In the genomic region with DNA sequence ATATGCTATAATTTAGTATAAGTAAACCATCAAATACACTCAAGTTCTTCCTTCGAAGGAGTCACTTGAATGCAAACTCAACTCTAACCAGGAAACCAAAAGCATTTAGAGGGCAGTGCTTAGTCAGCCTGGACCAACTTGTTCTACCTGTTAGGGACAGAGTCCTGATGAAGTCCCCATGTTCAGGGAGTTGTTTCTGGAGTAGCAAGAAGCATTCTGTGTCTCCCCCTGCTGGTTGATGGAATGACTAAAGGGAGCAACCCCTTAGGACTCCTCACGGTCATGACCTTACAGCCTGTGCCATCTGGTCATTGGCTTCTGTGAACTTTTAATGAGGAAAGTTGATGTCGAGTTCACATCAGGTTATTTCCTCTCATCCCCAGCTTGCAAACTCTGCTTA, we compare ENCODE assay signal across 9 mouse cellular contexts.
DNase-seq lines count a peak whose midpoint lies in the region; ATAC-seq and TF ChIP-seq lines count a peak whose summit lies in the region.
"Had no signal": no experiment of that assay in that cellular context is flagged by ENCODE, and none has a peak within 500 bp of the region (broad histone marks: within the 10 kb centered on the region; RNA-seq: fewer than 3 reads in every experiment).

No protein-coding gene starts in this region.

- TF ChIP-seq CTCF in forebrain, postnatal 0 days (IDR thresholded peaks at IDR 0.05; ENCODE audit: low read depth) = peak; percentile 50
- peak; percentile 36; the same call in 1 of the 2 replicates for TF ChIP-seq CTCF in cortical plate, adult 2 months (IDR thresholded peaks at IDR 0.05; ENCODE audit: extremely low read depth, insufficient read depth, low read length)

- H3K4me1 ChIP-seq in forebrain, postnatal 0 days (ENCODE audit: insufficient read depth) = no peaks in the 10 kb centered on the region
- H3K4me1 ChIP-seq in forebrain, embryonic 11.5 days (replicated peaks; ENCODE audit: control insufficient read depth, insufficient read depth, low read length) = no peaks in the 10 kb centered on the region
- H3K4me1 ChIP-seq in midbrain, embryonic 14.5 days (ENCODE audit: control insufficient read depth, insufficient read depth, low read length) = no peaks in the 10 kb centered on the region
- H3K4me1 ChIP-seq in midbrain, embryonic 13.5 days (replicated peaks) = no peaks in the 10 kb centered on the region
- no peaks in the 10 kb centered on the region for H3K4me1 ChIP-seq in cortical plate, adult 2 months (ENCODE audit: control insufficient read depth, insufficient read depth, low read length)
- H3K4me1 ChIP-seq in lung, embryonic 16.5 days (replicated peaks; ENCODE audit: control insufficient read depth, insufficient read depth, low read length) = no peaks in the 10 kb centered on the region
- no peaks in the 10 kb centered on the region for H3K4me1 ChIP-seq in stomach, embryonic 16.5 days (ENCODE audit: control insufficient read depth, insufficient read depth, low read length)
- H3K4me1 ChIP-seq: hindbrain, embryonic 15.5 days had no signal

- H3K4me3 ChIP-seq in forebrain, postnatal 0 days (ENCODE audit: low read depth, low read length) = no peak overlapping the region
- no peak overlapping the region for H3K4me3 ChIP-seq in forebrain, embryonic 11.5 days (ENCODE audit: low read depth, low read length)
- H3K4me3 ChIP-seq in midbrain, embryonic 14.5 days (replicated peaks; ENCODE audit: low read depth, low read length) = no peak overlapping the region
- H3K4me3 ChIP-seq in midbrain, embryonic 13.5 days (replicated peaks) = no peak overlapping the region
- no peak overlapping the region for H3K4me3 ChIP-seq in cortical plate, adult 2 months (ENCODE audit: insufficient read depth, low read length)
- H3K4me3 ChIP-seq in lung, embryonic 16.5 days (ENCODE audit: low read length) = no peak overlapping the region
- no peak overlapping the region for H3K4me3 ChIP-seq in stomach, embryonic 16.5 days (replicated peaks; ENCODE audit: low read length)
- H3K4me3 ChIP-seq: hindbrain, embryonic 15.5 days had no signal

- H3K27me3 ChIP-seq in forebrain, postnatal 0 days (ENCODE audit: insufficient read depth, low read length) = no peaks in the 10 kb centered on the region
- H3K27me3 ChIP-seq in forebrain, embryonic 11.5 days (ENCODE audit: control insufficient read depth, insufficient read depth, low read length) = no peaks in the 10 kb centered on the region
- no peaks in the 10 kb centered on the region for H3K27me3 ChIP-seq in midbrain, embryonic 14.5 days (ENCODE audit: control insufficient read depth, insufficient read depth, low read length)
- no peaks in the 10 kb centered on the region for H3K27me3 ChIP-seq in midbrain, embryonic 13.5 days
- no peaks in the 10 kb centered on the region for H3K27me3 ChIP-seq in lung, embryonic 16.5 days (ENCODE audit: control insufficient read depth, insufficient read depth, low read depth, low read length)
- no peaks in the 10 kb centered on the region for H3K27me3 ChIP-seq in stomach, embryonic 16.5 days (ENCODE audit: control insufficient read depth, insufficient read depth, low read length)
- H3K27me3 ChIP-seq: hindbrain, embryonic 15.5 days had no signal

- H3K4me2 ChIP-seq in forebrain, postnatal 0 days (ENCODE audit: low read depth) = no peak overlapping the region
- no peak overlapping the region for H3K4me2 ChIP-seq in forebrain, embryonic 11.5 days (ENCODE audit: low read depth, low read length, severe bottlenecking)
- no peak overlapping the region for H3K4me2 ChIP-seq in midbrain, embryonic 14.5 days (ENCODE audit: low read length)
- no peak overlapping the region for H3K4me2 ChIP-seq in midbrain, embryonic 13.5 days (replicated peaks)
- H3K4me2 ChIP-seq in lung, embryonic 16.5 days (ENCODE audit: low read depth, low read length) = no peak overlapping the region
- no peak overlapping the region for H3K4me2 ChIP-seq in stomach, embryonic 16.5 days (ENCODE audit: low read depth, low read length)
- H3K4me2 ChIP-seq: hindbrain, embryonic 15.5 days had no signal

- H3K27ac ChIP-seq in forebrain, postnatal 0 days (ENCODE audit: low read depth, low read length) = no peak overlapping the region
- H3K27ac ChIP-seq in forebrain, embryonic 11.5 days (ENCODE audit: low read depth, low read length) = no peak overlapping the region
- H3K27ac ChIP-seq in midbrain, embryonic 14.5 days (replicated peaks; ENCODE audit: low read depth, low read length) = no peak overlapping the region
- no peak overlapping the region for H3K27ac ChIP-seq in midbrain, embryonic 13.5 days
- no peak overlapping the region for H3K27ac ChIP-seq in cortical plate, adult 2 months (ENCODE audit: insufficient read depth, low read length)
- H3K27ac ChIP-seq in lung, embryonic 16.5 days (ENCODE audit: low read length) = no peak overlapping the region
- no peak overlapping the region for H3K27ac ChIP-seq in stomach, embryonic 16.5 days (ENCODE audit: low read length)
- H3K27ac ChIP-seq: hindbrain, embryonic 15.5 days had no signal

- DNase-seq in forebrain, postnatal 0 days = peak; percentile 22
- no peak for DNase-seq in forebrain, embryonic 11.5 days (ENCODE audit: low spot score)
- DNase-seq in midbrain, embryonic 14.5 days = peak; percentile 60
- DNase-seq in Muller cell, postnatal 12 days (ENCODE audit: inconsistent ontology term) = no peak

- no peaks in the 10 kb centered on the region for H3K9me3 ChIP-seq in forebrain, postnatal 0 days (ENCODE audit: low read length)
- H3K9me3 ChIP-seq in forebrain, embryonic 11.5 days (ENCODE audit: control insufficient read depth, low read length) = no peaks in the 10 kb centered on the region; the same call in 1 of the 2 replicates
- H3K9me3 ChIP-seq in midbrain, embryonic 14.5 days (ENCODE audit: control insufficient read depth, low read length) = peaks cover 7% of the 10 kb centered on the region; the same call in 1 of the 2 replicates
- H3K9me3 ChIP-seq in midbrain, embryonic 13.5 days = peaks cover 3% of the 10 kb centered on the region; the same call in 1 of the 2 replicates
- H3K9me3 ChIP-seq in lung, embryonic 16.5 days (ENCODE audit: control insufficient read depth, low read length) = no peaks in the 10 kb centered on the region
- H3K9me3 ChIP-seq in stomach, embryonic 16.5 days (replicated peaks; ENCODE audit: control insufficient read depth, low read length) = no peaks in the 10 kb centered on the region
- H3K9me3 ChIP-seq: hindbrain, embryonic 15.5 days had no signal

- no peak for TF ChIP-seq POLR2A in cortical plate, adult 2 months (IDR thresholded peaks at IDR 0.05; ENCODE audit: extremely low read depth, insufficient read depth, low read length)

- no peaks in the 10 kb centered on the region for H3K36me3 ChIP-seq in forebrain, postnatal 0 days (ENCODE audit: insufficient read depth)
- H3K36me3 ChIP-seq in forebrain, embryonic 11.5 days (ENCODE audit: control insufficient read depth, insufficient read depth, low read length) = no peaks in the 10 kb centered on the region
- H3K36me3 ChIP-seq in midbrain, embryonic 14.5 days (ENCODE audit: control insufficient read depth, insufficient read depth, low read length) = no peaks in the 10 kb centered on the region
- no peaks in the 10 kb centered on the region for H3K36me3 ChIP-seq in midbrain, embryonic 13.5 days
- H3K36me3 ChIP-seq in lung, embryonic 16.5 days (ENCODE audit: control insufficient read depth, insufficient read depth, low read length) = no peaks in the 10 kb centered on the region
- H3K36me3 ChIP-seq in stomach, embryonic 16.5 days (ENCODE audit: control insufficient read depth, insufficient read depth, low read length) = no peaks in the 10 kb centered on the region
- H3K36me3 ChIP-seq: hindbrain, embryonic 15.5 days had no signal

- ATAC-seq in forebrain, postnatal 0 days = no peak
- no peak for ATAC-seq in forebrain, embryonic 11.5 days (replicated peaks; ENCODE audit: low FRiP score)
- no peak for ATAC-seq in midbrain, embryonic 14.5 days (ENCODE audit: low FRiP score, low TSS enrichment)
- ATAC-seq in midbrain, embryonic 13.5 days = no peak
- peak; percentile 36; the same call in 1 of the 2 replicates for ATAC-seq in lung, embryonic 16.5 days (ENCODE audit: low read depth)
- peak; percentile 58; the same call in 1 of the 2 replicates for ATAC-seq in stomach, embryonic 16.5 days (ENCODE audit: insufficient read depth, low FRiP score)

- H3K9ac ChIP-seq in forebrain, postnatal 0 days = no peak overlapping the region
- H3K9ac ChIP-seq in forebrain, embryonic 11.5 days (ENCODE audit: low read length) = no peak overlapping the region
- H3K9ac ChIP-seq in midbrain, embryonic 14.5 days (replicated peaks; ENCODE audit: low read length) = no peak overlapping the region
- H3K9ac ChIP-seq in midbrain, embryonic 13.5 days (replicated peaks) = no peak overlapping the region
- no peak overlapping the region for H3K9ac ChIP-seq in lung, embryonic 16.5 days (ENCODE audit: low read length)
- no peak overlapping the region for H3K9ac ChIP-seq in stomach, embryonic 16.5 days (ENCODE audit: low read length)
- H3K9ac ChIP-seq: hindbrain, embryonic 15.5 days had no signal

- WGBS in forebrain, postnatal 0 days = 45% methylated on average over 3 of the region's 3 CpGs
- WGBS in forebrain, embryonic 11.5 days = 46% methylated on average over 3 of the region's 3 CpGs
- WGBS in midbrain, embryonic 14.5 days = 59% methylated on average over 3 of the region's 3 CpGs
- WGBS in midbrain, embryonic 13.5 days = 55% methylated on average over 3 of the region's 3 CpGs
- WGBS in lung, embryonic 16.5 days = 30% methylated on average over 3 of the region's 3 CpGs
- 32% methylated on average over 3 of the region's 3 CpGs for WGBS in stomach, embryonic 16.5 days

Comparison
In these comparisons a context has a peak if more than half of its experiments do, and no peak if none do; other contexts are left out.
1. DNase-seq: peak in forebrain, postnatal 0 days (single experiment) and midbrain, embryonic 14.5 days (single experiment); none in forebrain, embryonic 11.5 days (single experiment) and Muller cell, postnatal 12 days (single experiment).
2. ATAC-seq: peak in lung, embryonic 16.5 days (single experiment) and stomach, embryonic 16.5 days (single experiment); none in forebrain, postnatal 0 days (single experiment), forebrain, embryonic 11.5 days (single experiment), midbrain, embryonic 14.5 days (single experiment) and midbrain, embryonic 13.5 days (single experiment).